Mouse (Mus musculus) liver, adult (tissue): Measurements from ENCODE around the gene Denr.
A peak's percentile ranks its signal among the peaks of the same experiment; 100 is the strongest.

Experiments
- GATA4 ChIP-seq: IDR thresholded peaks from 2 replicates; pipeline ENCODE4 v1.6.1; 2014; ENCODE audit warnings: mild to moderate bottlenecking, low read length; ENCODE audit not compliant: insufficient replicate concordance

The Denr gene

DNA sequence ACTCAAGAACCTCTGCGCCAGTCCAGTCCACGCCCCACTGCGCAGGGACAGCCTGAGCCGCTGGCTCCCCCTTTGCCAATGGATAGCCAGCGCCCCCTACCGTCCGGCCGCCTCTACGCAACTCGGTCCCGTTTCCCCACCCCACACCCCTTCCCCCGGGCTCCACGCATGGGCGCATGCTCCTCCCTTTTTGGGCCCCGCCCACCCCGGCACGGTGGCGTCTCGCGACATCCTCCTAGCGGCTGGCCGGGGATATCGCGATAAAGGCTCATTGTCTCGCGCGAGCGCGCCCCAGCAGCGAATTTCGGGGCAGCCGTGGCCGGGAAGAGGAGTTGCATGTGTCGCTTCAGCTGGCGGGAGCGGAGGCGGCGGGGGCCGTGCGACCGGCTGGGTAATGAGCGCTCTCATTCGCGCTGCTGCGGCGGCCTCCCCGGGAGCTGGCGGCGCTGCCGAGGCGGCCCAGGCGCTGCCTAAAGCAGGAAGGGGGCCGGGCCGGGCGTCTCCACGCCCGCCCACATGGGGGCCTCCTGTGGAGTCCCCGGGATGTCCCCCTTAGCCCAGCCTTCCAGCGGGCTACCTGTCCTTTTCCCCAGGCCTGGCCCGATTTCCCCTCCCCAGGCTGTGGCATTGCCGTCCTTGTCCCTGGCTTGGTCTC, at the start of gene Denr:
Denr (plus strand) TSS at position 200 of the 655 bp plus-strand sequence.
- peak; percentile 66; the same call in 1 of the 2 replicates for TF ChIP-seq GATA4

DNA sequence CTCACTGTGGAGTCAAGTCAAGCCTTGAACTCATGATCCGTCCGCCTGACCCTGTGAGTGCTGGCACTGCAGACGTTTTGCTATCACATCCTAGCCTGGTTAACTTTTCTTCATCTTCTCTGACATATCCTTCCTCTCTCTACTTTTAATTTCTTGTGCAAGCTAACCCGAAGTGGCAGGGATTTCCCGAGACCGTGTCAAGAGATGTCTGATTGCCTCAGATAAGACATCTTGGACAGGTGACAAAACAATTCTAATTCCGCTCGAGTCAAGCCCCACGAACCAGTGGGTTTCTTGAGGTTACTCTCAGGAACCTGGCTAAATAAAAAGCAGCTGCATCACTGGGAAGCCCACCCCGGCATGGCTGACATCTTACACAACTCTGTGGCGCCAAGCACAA, 48.2 kb upstream of the Denr start:
- no peak for TF ChIP-seq GATA4

DNA sequence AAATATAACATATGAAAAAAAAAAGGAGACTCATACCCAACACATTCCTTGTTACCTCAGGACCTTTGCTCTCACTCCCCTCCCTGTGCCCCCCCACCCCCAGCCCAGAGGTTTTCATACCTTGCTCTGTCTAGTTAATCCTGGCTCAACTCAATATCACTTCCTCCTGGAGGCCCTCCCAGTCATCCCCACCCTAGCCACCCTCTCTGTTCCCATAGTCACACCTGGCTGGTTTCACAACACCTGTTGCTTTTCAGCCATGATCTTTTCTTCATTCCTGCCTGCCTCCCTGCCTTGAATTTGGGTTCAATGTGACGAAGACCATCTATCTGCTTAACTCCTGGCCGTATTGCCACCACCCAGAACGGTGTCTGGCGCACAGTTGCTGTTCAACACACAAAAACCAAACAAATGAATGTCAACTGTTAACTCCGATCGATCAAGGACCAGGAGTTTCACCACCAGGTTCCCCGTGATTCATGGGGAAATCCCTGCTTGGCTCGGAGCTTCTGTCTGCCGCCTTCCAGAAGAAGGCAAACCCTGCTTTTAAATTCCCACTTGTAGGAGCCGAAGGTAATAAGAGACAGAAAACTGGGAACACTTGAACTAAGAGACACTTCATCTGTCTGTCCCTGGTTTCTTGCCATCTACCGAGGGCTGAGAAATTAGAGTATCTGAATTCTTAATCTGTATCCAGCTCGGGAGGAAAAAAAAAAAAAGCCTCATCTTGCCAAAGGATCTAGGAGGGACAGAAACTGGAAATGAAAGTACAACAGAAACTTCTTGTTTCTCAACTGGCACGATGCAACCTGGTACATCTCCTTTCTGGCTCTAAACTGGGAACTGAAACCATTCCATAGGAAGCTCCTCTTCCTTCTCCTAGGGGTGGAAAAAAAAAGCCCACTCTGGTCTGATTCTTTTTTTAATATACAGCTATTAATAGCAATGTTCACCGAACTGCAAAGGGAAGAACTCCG, 44.3 kb upstream of the Denr start:
- no peak for TF ChIP-seq GATA4

DNA sequence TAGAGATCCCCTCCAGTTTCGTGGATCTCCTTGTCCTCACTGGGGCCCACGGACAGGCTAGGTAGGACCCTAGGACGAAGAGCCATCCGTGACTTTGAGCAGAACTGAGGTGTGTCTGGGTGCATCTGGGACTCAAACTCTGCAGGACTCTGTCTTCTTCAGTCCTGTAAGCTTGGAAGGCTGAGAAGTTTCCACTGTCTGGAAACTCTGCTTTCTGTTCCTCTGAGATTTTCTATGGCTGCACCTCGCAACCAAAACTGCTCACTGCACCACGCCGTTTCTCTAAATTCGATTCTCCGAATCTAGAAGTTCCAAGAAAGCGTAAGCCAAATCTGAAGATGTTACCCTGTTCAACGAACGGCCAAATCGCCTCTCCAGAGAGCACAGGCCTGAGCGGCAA, 43.0 kb upstream of the Denr start:
- TF ChIP-seq GATA4 = no peak

DNA sequence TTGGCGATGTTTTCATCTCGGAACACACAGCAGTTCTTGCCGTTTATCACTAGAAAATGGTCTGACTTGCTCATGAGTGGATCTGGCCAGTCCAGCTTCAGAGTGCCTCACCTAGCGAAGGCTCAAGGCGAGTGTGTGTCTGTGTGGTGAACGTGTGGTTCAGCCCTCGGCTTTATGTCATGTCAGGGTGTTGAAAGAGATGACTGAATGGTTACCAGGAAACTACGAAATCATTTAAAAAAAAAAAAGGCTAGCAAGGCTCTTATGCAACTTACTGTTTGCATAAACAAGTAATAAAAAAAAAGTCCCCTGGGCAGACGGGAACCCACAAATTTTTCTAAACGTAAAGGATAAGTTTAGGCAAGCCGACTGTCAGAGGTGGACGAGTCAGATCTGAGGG, 41.6 kb upstream of the Denr start, which contains the start of gene Hcar2:
Hcar2 (minus strand) TSS at position 135 of the 400 bp plus-strand sequence.
- TF ChIP-seq GATA4 = no peak

DNA sequence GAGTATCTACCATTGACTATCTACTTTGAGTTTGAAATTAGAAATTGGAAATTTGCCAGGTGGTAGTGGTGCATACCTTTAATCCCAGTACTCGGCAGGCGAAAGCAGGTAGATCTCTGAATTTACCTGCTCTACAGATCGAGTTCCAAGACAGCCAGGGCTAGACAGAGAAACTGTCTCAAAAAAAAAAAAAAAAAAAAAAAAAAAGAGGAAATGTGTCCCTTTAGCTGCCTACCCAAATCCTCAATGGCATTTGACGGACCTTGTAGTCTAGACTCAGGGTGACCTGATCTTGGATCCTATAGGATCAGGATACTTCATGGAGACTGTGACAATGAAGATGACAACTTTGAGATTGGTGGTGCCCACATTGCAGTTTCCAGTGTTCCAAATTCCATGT, 40.5 kb upstream of the Denr start:
- TF ChIP-seq GATA4 = no peak

DNA sequence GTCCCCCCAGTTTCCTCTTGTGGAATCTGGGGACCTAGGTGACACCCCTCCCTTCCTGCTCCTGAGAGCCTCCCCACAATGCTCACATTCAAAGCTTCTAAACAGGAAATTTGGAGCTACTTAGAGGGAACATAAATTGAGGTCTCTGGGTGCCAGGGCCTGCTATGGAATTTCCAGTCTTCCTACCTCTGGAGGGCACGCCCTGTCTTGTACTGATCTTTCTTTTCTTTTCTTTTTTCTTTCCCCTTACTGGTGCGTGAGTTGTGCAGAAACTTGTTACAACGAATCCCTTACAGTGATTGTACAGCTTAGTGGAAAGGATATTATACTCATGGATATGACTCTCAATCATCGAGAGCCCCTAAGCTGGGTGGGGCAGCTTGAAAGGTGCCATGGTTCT, 37.4 kb upstream of the Denr start:
- TF ChIP-seq GATA4 = no peak

DNA sequence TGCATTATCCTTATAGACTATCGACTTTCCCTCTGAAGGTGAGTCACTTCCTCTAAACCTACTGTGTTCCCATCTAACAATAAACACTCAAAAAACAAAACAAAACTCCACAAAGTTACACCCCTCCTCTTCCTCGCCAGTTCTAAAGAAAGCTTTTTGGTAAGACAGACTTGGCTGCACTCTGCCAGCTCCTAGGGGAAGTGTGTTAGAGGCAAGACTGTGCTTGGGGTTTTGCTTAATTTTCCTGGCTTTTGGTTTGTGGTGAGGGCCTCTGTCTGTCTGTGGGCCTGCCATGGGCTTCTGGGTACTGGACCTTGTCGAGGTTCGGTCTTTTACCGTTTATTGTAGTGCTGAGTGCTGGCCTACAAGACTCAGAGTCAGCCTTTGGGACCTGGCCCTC, 32.8 kb upstream of the Denr start:
- no peak for TF ChIP-seq GATA4

DNA sequence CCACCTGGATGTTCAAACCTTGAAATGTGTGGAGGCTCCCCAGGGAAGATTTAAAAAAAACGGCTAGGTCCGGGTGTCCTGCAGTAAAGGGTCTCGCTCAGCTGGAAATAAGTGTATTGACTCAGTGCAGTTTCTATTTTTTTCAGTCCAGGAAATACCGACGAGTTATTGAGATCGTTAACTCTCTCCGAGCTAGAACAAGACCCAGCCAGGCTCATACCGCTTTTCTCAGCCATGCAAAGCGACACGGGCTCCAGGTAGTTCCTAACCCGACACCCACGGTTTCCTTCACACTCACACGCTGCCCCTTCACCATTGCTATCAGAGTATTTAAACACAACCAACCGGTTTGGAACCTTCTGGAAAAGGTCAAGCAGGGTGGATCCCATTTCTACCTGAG, 28.9 kb upstream of the Denr start:
- no peak for TF ChIP-seq GATA4

DNA sequence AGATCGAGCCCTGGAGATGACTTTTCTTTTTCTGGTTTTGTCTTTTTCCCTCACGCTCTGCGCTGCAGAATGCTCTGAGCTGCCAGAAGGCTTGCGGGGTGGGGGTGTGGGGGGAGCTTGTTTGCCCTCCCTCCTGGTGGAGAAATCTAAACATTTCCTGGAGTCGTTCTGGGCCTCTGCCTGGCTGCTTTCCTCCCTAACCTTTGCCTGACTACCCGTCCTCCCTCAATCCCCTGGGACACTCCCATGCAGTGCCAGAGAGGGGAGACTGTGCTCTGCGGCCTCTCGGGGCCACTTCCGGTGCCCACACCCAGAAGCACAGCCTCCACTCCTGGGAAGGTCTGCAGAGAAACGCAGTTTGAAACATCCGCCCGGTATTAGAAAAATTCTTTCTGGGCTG, 27.0 kb upstream of the Denr start, which contains the start of gene Hcar1:
Hcar1 (minus strand) TSS at position 93 of the 400 bp plus-strand sequence.
- no peak for TF ChIP-seq GATA4

DNA sequence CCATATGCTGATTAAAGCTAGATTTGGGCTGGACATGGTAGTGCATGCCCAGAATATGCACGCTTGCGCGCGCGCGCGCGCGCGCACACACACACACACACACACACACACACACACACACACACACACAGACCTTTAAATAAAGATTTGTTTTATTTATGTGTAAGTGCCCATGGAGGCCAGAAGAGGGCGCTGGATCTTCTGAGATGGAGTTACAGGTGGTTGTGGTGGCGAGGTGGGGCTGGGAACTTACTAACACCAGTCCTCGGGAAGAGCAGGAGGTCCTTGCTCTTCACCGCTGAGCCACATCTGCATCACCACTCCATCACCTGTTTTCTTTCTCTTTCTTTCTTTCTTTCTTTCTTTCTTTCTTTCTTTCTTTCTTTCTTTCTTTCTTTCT, 26.2 kb upstream of the Denr start:
- no peak for TF ChIP-seq GATA4

DNA sequence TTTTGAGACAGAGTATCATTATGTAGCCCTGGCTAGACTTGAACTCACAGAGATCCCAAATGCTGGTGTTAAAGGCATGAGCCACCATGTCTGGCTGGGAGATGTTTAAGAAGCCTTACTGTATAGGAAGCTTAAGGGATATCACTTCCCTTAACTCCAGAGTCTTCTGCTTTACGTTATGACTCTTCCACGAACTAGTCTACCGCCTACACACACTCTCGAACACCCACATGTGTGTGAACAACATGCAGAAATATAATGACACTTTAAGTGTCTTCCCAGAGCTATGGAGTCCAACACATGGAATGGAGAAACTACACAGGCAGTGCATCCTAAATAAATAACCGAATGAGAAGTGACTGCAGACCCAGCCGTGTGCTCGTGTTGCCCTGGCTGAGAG, 23.1 kb upstream of the Denr start:
- no peak for TF ChIP-seq GATA4

DNA sequence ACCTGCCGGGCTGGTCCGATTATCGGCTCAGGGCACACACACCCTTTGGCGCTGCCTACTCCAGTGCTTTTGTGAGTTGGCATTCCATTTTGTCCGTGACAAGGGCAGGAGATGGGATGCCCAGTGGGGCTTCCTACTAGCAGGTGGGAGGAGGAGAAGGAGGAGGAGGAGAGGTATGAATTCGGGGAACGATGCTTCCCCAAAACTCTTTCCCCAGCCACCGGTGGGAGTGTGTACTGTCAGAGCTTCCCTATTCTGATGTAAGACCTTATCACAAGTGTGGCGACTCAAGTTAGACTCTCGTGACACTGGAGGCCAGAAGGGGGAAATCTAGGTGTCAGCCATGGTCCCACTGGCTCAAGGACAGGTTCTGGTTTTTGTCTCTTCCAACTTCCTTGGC, 22.6 kb upstream of the Denr start:
- no peak for TF ChIP-seq GATA4

DNA sequence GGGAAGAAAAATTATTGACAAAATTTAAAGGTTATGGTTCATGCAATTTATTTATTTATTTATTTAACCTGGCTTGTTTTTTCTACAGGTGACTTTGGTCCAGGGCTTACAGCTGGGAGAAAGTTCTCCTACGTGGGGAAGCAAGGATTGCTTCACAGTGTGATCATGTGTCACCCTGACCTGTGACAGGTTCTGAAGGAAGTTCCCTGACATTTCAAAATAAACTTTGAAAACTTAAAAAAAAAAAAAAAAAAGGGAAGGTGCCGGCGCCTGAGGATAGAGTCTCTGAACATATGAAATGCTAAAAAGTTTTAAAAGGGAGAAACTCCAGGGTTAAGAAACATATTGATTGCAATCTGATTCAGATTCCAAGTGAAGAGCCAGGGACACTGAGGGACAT, 20.6 kb upstream of the Denr start:
- TF ChIP-seq GATA4 = no peak

DNA sequence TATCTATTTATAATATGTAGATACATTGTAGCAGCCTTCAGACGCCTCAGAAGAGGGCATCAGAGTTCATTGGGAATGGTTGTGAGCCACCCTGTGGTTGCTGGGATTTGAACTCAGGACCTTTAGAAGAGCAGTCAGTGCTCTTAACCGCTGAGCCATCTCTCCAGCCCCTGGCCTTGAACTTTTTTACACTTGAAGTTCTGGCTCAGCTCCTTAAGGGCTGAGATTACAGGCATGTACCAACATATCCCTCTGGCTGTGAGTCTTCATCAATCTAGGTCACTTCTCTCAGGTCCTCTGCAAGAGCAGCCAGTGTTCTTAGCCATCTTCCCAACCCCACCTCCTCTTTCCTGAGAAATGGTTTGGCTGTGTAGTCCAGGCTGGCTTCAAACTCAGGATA, 16.7 kb upstream of the Denr start:
- TF ChIP-seq GATA4 = no peak

DNA sequence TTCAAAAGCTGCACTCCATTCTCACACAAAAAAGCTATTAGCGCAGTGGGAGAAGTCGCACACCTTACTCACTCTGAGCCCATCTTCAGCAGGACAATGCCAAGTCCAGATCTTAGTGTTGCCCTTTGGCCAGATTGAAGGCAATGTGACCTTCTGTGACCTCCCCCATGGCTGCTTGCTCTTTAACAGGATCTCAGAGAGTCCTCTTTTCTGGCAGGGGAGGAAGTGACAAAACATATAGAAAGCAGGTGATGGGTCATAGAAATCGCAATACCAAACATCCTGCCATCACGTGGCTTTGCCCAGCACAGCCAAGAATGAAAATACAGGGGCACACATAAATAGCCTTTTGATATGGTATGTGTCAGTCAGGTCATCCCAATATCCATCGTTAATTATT, 16.0 kb upstream of the Denr start:
- no peak for TF ChIP-seq GATA4

DNA sequence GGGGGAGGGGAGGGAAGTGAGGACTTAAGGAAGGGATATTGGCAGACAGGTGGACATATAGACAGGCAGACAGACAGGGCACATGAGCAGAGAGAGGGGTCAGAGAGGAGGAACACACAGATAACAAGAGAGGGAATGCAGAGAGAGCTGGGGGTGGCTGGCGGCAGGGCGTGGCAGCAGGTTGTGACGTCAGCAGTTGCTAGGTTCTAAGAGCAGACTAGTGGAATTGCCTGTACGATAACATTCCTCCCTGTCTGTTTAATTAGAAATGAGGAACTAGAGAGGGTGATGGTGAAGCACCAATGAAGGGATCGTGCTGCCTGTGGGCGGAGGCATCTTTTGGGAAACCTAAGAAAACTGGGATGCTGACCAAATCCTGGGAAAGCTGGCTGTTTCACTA, 15.3 kb upstream of the Denr start:
- no peak for TF ChIP-seq GATA4

DNA sequence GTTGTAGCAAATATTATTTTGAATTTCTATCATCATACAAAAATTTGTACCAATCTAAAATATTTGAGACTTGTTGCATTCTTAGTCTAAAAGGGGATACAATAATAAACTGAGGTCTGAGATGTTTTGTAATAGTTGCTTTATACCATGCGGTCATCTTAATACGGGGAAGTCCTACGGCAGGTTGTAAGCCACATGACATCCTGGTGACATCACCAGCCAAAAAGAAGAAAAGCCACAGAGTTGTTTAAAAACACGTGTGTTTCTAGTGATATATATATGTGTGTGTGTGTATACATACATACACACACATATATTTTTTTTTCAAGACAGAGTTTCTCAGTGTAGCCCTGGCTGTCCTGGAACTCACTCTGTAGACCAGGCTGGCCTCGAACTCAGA, 13.5 kb upstream of the Denr start:
- TF ChIP-seq GATA4 = no peak
